Mouse (Mus musculus): ENCODE results near the gene Pyroxd2.

The Pyroxd2 gene

DNA sequence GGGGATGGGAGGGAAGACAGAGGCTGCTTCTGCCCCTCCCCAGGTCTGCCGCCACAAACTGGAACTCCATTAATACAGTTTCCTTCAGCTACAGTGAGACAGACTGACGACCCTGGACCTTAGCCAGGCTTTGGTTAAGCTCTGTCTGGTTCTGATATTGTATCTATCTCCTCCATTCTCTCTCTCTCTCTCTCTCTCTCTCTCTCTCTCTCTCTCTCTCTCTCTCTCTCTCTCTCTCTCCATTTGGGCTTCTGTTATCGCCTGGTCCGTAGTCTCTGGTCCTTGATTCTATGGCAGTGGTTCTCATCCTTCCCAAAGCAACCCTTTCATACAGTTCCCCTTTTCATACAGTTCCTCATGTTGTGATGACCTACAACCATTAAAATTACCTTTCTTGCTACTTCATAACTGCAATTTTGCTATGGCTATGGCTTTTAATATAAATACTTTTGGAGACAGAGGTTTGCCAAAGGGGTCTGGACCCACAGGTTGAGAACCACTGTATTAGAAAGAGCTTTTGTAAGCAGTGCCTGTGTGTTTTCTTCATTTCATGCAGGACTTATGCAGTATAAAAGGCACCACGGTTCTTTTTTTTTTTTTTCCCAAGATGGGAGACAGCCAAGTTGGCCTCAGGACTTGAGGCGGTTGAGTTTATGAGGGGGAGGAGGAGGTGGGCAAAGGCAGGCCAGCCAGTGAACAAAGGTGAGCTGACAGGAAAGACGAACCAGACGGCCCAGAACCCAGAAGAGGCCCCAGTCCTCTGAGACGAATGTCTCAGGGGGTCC is 7.3 kb downstream of the Pyroxd2 start:
- DNase-seq (ENCODE audit: low spot score), result no peak

- DNase-seq (ENCODE audit: low spot score), result no peak
Measured at GRCm38 (mm10) chr19:42744162-42744586, 8.4 kb downstream of the Pyroxd2 start.

- no peak for DNase-seq (ENCODE audit: low spot score)
Measured at GRCm38 (mm10) chr19:42743261-42743660, 9.3 kb downstream of the Pyroxd2 start.

- no peak for DNase-seq (ENCODE audit: low spot score)
Measured at GRCm38 (mm10) chr19:42741884-42742283, 10.7 kb downstream of the Pyroxd2 start.

DNA sequence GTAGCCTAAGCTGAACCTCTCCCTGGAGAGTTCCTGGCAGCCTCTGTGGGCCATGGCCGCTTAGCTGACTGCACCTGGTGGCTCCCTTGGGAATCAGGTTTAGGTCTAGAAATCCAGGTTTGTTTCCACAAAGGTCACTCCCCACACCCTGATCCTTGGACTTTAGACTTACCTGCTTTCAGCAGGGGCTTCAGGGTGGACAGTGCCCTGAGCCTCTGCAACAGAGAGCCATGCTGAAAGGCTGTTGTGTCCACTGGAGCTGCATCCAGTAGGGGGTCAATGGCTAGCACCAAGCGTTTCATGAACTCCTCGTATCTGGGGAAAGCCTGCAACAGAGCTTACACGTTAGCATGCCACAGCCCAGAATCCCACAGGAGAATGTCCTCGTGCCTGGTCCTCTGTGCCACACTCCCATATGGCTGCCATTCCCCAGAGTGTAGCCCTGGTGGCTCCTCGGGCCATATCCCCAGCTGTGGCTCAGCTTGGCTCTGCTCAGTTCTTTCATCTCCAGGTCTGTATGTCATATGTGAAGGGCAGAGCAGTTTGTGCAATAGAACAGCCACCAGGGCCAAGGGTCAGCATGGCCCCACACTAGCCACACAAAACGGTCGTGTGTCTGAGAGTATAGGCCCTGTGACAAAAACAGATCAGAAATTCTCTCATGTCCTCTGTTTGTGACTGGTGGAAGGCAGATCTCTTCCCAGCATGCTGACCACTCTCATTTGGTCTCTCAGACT is 12.2 kb downstream of the Pyroxd2 start:
- DNase-seq (ENCODE audit: low spot score), result no peak

DNA sequence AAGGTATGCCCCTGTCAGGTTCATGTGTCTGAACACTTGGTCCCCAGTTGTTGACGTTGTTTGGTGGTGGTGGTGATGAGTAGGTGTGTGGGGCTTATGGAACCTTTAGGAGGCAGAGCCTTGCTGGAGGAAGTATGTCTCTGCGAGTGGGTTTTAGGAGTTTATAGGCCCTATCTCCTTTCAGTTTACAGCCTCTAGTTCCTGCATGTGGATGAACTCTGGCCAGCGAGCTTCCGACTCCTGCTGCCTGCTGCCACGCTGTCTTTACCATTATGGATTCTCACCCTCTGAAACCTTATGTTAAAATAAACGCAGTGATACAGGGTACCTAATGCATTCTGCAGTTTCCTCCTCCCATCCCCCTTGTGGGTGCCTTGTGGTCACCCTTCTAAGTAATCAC is 12.8 kb downstream of the Pyroxd2 start:
- DNase-seq (ENCODE audit: low spot score), result no peak

- DNase-seq (ENCODE audit: low spot score), result no peak
Measured at GRCm38 (mm10) chr19:42737753-42738152, 14.8 kb downstream of the Pyroxd2 start.

GRCm38 (mm10) chr19:42734982-42735381 is 17.6 kb downstream of the Pyroxd2 start:
- DNase-seq (ENCODE audit: low spot score), result no peak

DNA sequence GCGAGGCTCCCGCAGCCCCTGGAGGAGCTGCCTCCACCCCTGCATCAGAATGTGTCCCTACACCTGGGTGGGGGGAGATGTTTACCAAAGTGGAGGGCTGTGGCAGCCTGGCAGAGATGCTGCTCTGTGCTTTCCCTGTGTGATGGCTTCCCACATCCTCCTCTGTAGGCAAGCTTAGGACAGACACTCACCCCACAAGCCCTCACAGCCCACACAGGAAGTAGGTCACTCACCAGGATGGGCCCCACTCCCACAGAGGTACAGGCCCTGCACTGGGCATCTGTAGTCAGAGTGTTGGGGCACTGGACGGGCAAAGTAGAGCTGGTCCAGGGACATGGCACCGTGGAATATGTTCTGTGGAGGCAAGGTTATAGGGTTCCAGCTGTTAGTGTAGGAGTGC is 25.2 kb downstream of the Pyroxd2 start:
- no peak for DNase-seq (ENCODE audit: low spot score)

GRCm38 (mm10) chr19:42726766-42727165 is 25.8 kb downstream of the Pyroxd2 start:
- no peak for DNase-seq (ENCODE audit: low spot score)

GRCm38 (mm10) chr19:42725973-42726350 is 26.6 kb downstream of the Pyroxd2 start:
- no peak for DNase-seq (ENCODE audit: low spot score)

DNA sequence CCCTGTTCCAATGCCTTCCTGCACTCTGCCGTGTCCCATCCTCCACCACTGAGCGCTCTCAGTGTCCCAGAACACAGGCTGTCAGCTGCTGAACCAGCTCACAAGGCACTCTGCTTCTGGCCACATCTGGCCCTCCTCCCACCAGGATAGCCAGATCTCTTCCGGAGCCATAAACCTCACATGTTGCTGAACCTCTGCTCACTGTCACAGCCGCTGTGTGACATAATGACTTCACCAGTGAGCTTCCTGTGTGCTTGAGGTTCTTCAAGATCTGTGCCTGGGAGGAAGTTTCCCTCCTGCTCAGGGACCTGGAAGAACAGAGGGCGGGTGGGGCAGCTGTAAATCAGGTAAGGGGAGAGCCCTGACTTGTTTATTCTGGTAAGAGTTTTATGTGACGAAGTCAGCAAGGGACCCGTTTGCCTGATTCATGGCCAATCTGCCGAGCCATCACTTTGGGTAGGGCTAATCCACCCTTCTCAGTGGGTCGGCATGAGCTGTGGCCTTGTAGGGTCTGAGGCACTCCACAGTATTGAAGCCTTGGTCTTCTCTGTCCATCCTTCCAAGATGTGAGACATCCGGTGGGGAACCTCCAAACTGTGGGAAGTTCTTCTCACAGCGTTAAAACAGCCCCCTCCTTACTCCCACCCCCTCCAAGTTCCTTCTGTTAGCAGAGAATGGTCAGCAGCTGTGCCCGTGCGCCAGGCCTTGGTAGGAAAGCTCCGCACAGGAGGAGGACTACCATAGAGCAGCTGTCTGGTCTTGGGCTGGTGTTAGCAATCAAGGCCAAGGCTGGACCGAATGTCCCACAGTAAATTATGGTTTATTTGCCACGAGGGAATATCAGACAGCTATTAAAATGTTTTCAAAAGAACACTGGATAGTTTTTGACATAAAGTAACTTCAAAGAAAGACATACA is 27.3 kb downstream of the Pyroxd2 start:
- DNase-seq (ENCODE audit: low spot score), result no peak

GRCm38 (mm10) chr19:42723302-42723701 is 29.3 kb downstream of the Pyroxd2 start:
- DNase-seq (ENCODE audit: low spot score), result no peak

DNA sequence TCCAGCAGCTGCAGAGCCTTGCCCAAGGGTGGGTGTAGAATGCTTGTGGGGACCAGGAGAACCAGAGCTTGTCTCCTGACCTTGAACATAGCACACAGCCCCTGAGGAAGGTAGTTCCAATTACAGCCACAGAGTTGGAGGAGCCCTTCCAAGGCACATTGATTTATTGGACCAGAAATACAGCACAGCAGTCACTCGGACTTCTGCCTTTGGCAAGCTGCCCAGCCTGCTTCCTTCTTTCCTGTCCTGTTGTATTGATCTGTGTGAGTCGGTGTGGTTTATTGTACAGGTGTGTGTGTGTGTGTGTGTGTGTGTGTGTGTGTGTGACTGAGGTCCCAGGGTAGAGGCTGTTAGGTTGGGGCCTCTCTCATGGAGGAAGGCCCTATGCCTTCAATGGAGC is 30.1 kb downstream of the Pyroxd2 start:
- no peak for DNase-seq (ENCODE audit: low spot score)

GRCm38 (mm10) chr19:42718101-42718500 is 34.5 kb downstream of the Pyroxd2 start:
- DNase-seq (ENCODE audit: low spot score), result no peak

- DNase-seq (ENCODE audit: low spot score), result no peak
Measured at GRCm38 (mm10) chr19:42717668-42718067, 34.9 kb downstream of the Pyroxd2 start.

DNA sequence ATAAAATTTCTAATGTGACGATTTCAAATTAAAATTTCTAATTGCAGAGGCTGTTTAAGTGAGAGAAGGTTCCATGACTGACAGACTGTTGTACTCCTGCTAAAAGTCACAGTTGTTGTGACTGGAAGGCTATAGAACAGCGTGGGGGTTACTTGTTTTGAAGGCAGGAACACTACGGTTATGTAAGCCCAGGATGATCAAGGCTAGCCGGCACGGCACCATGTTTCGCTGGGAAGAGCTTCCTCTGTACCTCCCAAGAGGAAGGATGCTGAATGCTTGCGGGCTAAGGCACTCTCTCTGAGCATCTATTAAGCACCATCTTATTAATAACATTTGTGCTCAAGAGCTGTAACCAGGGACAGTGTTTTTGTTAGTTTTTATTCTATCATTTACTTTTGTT is 36.1 kb downstream of the Pyroxd2 start:
- no peak for DNase-seq (ENCODE audit: low spot score)

- no peak for DNase-seq (ENCODE audit: low spot score)
Measured at GRCm38 (mm10) chr19:42713770-42714169, 38.8 kb downstream of the Pyroxd2 start.

- no peak for DNase-seq (ENCODE audit: low spot score)
Measured at GRCm38 (mm10) chr19:42699426-42699825, 53.1 kb downstream of the Pyroxd2 start.

DNA sequence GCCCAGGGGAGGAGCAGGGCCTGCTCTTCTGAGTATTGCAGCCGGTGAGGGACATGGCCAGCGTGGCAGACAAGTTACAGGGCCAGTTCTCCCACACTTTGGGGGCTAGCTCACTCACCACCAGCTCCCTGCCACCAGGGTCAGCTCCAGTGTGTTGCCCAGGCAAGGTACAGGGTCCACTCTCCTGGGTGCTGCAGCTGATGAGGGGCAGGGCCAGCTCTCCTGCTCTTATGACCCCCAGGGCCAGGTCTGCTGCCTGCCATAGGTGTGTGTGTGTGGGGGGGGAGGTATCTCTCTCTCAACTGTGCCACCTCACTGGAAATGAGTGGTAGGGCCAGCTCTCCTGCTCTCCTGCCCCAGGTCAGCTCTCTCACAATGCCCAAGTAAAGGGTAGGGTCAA is 54.0 kb downstream of the Pyroxd2 start:
- no peak for DNase-seq (ENCODE audit: low spot score)

- no peak for DNase-seq (ENCODE audit: low spot score)
Measured at GRCm38 (mm10) chr19:42697336-42697735, 55.2 kb downstream of the Pyroxd2 start.

GRCm38 (mm10) chr19:42690256-42690655 is 62.3 kb downstream of the Pyroxd2 start:
- DNase-seq (ENCODE audit: low spot score), result no peak

Data from urinary bladder, postnatal 10 days (tissue).